Comparison of ENCODE assay signal across 25 mouse cellular contexts in the genomic region with DNA sequence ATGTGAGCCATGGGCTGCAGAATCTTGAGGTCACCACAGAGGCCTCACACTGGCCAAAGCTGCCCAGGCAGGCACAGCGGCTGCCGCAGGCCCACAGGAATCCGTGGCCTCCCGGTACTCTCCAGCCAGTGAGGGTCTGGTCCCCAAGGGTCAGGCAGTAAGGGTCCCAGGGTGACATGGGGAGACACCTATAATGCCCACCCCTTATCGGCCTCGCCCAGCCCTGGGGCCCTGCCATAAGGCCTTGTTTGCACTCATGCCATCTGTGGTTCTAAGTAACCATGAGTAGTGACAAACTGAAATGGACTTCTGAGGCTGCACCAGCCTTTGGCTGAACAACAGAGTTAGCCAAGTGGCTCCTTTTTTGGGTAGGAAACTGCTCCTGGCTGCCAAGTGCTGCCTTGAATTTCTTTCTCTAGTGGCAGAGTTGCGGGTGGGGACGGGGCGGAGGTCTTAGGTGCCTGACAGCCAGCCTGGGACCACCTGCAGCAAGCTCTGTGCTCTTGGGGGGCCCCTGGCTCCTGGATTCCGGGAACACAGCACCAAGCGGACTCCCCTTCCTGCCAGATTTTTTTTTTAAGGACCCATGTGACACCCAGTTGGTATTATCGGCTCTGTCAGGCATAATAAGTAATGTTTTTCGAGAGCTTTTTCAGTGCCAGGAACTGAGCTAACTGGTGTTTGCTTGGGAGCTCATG. TPM values are rescaled to one million over a fixed set of nuclear protein-coding genes. Genes with fewer than 3 reads are reported as not detected.
A peak's percentile ranks its signal among the peaks of the same experiment; 100 is the strongest.
DNase-seq lines count a peak whose midpoint lies in the region; ATAC-seq lines count a peak whose summit lies in the region.
"Had no signal": no experiment of that assay in that cellular context is flagged by ENCODE, and none has a peak within 500 bp of the region (broad histone marks: within the 10 kb centered on the region; RNA-seq: fewer than 3 reads in every experiment).

No protein-coding gene starts in this region.

- no peak for ATAC-seq in stomach, embryonic 16.5 days (ENCODE audit: insufficient read depth, low FRiP score)
- ATAC-seq: CD4-positive, CD25-positive, alpha-beta regulatory T cell, adult 4 months; intestine, embryonic 15.5 days had no signal

- H3K4me2 ChIP-seq in stomach, embryonic 16.5 days (ENCODE audit: low read depth, low read length): no peak overlapping the region
- H3K4me2 ChIP-seq: forebrain, embryonic 15.5 days; hindbrain, embryonic 14.5 days; intestine, embryonic 15.5 days; liver, embryonic 13.5 days; lung, embryonic 15.5 days; neural tube, embryonic 15.5 days had no signal

- 88% methylated on average over 13 of the region's 13 CpGs for WGBS in stomach, embryonic 16.5 days

- H3K9ac ChIP-seq in stomach, embryonic 16.5 days (ENCODE audit: low read length): no peak overlapping the region
- H3K9ac ChIP-seq: forebrain, embryonic 15.5 days; hindbrain, embryonic 14.5 days; intestine, embryonic 15.5 days; liver, embryonic 13.5 days; lung, embryonic 15.5 days; neural tube, embryonic 15.5 days had no signal

- intact Hi-C loops in heart, postnatal 36 days (cut with DNase I): loop anchor here (10.0 kb wide), 1 partner anchor 309 kb away; no protein-coding TSS in a partner anchor
- intact Hi-C loops in left cerebral cortex, postnatal 4 days (cut with DNase I): no loop called here
- intact Hi-C loops in left cerebral cortex, postnatal 14 days (cut with DNase I): loop anchor here (5.0 kb wide), 1 partner anchor 127 kb away; no protein-coding TSS in a partner anchor

- H3K4me1 ChIP-seq in stomach, embryonic 16.5 days (ENCODE audit: control insufficient read depth, insufficient read depth, low read length): peaks cover 9% of the 10 kb centered on the region
- H3K4me1 ChIP-seq: liver, embryonic 13.5 days had no signal

- peak; percentile 37 for DNase-seq in adrenal gland, postnatal 10 days
- no peak for DNase-seq in adrenal gland, adult 2 months
- peak; percentile 94 for DNase-seq in heart, adult 11 months
- DNase-seq in heart, postnatal 36 days: no peak
- peak; percentile 56 for DNase-seq in left cerebral cortex, postnatal 4 days
- DNase-seq in left cerebral cortex, postnatal 14 days (ENCODE audit: low spot score in 2 of 2): no peak
- no peak for DNase-seq in urinary bladder, postnatal 4 days (ENCODE audit: low spot score in 2 of 2)
- DNase-seq: adrenal gland, adult 8-10 months; liver, embryonic 13.5 days; midbrain, embryonic 14.5 days; thymus, postnatal 25 days had no signal

- peak overlapping the region; percentile 40; the same call in 1 of the 2 replicates for H3K27ac ChIP-seq in stomach, embryonic 16.5 days (ENCODE audit: low read length)
- H3K27ac ChIP-seq: embryonic facial prominence, embryonic 10.5 days; forebrain, embryonic 15.5 days; heart, embryonic 10.5 days; intestine, embryonic 15.5 days; kidney, postnatal 0 days; liver, embryonic 13.5 days; lung, embryonic 15.5 days had no signal

- no peaks in the 10 kb centered on the region for H3K27me3 ChIP-seq in stomach, embryonic 16.5 days (ENCODE audit: control insufficient read depth, insufficient read depth, low read length)
- H3K27me3 ChIP-seq: forebrain, embryonic 15.5 days; intestine, embryonic 15.5 days; liver, embryonic 13.5 days; lung, embryonic 15.5 days; neural tube, embryonic 15.5 days had no signal

- H3K9me3 ChIP-seq in stomach, embryonic 16.5 days (replicated peaks; ENCODE audit: control insufficient read depth, low read length): no peaks in the 10 kb centered on the region
- H3K9me3 ChIP-seq: embryonic facial prominence, embryonic 10.5 days; forebrain, embryonic 15.5 days; heart, embryonic 10.5 days; intestine, embryonic 15.5 days; liver, embryonic 13.5 days; lung, embryonic 15.5 days; neural tube, embryonic 15.5 days had no signal

- no peak overlapping the region for H3K4me3 ChIP-seq in stomach, embryonic 16.5 days (replicated peaks; ENCODE audit: low read length)
- H3K4me3 ChIP-seq: embryonic facial prominence, embryonic 10.5 days; forebrain, embryonic 15.5 days; heart, embryonic 10.5 days; intestine, embryonic 15.5 days; liver, embryonic 13.5 days; lung, embryonic 15.5 days; myocyte; neural tube, embryonic 15.5 days had no signal

- H3K36me3 ChIP-seq in stomach, embryonic 16.5 days (ENCODE audit: control insufficient read depth, insufficient read depth, low read length): peaks cover 11% of the 10 kb centered on the region; the same call in 1 of the 2 replicates
- H3K36me3 ChIP-seq: liver, embryonic 13.5 days had no signal

RNA-seq across cellular contexts. Expression of gene Hs1bp3, which starts 12.2 kb away (rescaled TPM):
- 10 to 100 TPM; 11.0 to 16.9 TPM for total RNA-seq in adrenal gland, postnatal 10 days (2021)
- 10 to 100 TPM; 13.8 to 22.0 TPM for total RNA-seq in adrenal gland, adult 2 months (2021)
- 20.6 and 22.7 TPM in 2 replicates for polyA plus RNA-seq in adrenal gland, adult 2 months (2012; rRNA removed)
- total RNA-seq in heart, postnatal 36 days (2021): 10 to 100 TPM; 15.9 to 18.0 TPM
- 10 to 100 TPM; 10.3 to 11.0 TPM for total RNA-seq in left cerebral cortex, postnatal 4 days (2021)
- 10 to 100 TPM; 10.6 to 11.0 TPM for total RNA-seq in left cerebral cortex, postnatal 14 days (2021)
- 15.7 and 16.5 TPM in 2 replicates for polyA plus RNA-seq in stomach, embryonic 16.5 days (2015; fragmentation: Nextera tagmentation; extraction: Ambion mirVana)

RNA-seq across cellular contexts. Expression of gene Gdf7, which starts 23.6 kb away (rescaled TPM):
- under 1 TPM in 1 of 2 experiments, not detected in 1; 0.18 TPM for total RNA-seq in adrenal gland, postnatal 10 days (2021)
- not detected for total RNA-seq in adrenal gland, adult 2 months (2021)
- polyA plus RNA-seq in adrenal gland, adult 2 months (2012; rRNA removed): 0.20 and 0.31 TPM in 2 replicates
- total RNA-seq in heart, postnatal 36 days (2021): under 1 TPM; 0.43 to 0.83 TPM
- not detected for total RNA-seq in left cerebral cortex, postnatal 4 days (2021)
- under 1 TPM; 0.48 to 0.63 TPM for total RNA-seq in left cerebral cortex, postnatal 14 days (2021)
- polyA plus RNA-seq in stomach, embryonic 16.5 days (2015; fragmentation: Nextera tagmentation; extraction: Ambion mirVana): 0.09 TPM in 1 of 2 replicates, not detected in the other
- total RNA-seq: gastrocnemius, adult 8-10 months; megakaryocyte, adult 5-6 weeks; MEL had no signal
- polyA plus RNA-seq: CD4-positive, CD25-positive, alpha-beta regulatory T cell, adult 4 months; intestine, embryonic 15.5 days; liver, embryonic 13.5 days; lung, embryonic 15.5 days had no signal

Comparison
In these comparisons a context has a peak if more than half of its experiments do, and no peak if none do; other contexts are left out.
1. DNase-seq: peak in adrenal gland, postnatal 10 days (single experiment), heart, adult 11 months (single experiment) and left cerebral cortex, postnatal 4 days (single experiment); none in adrenal gland, adult 2 months (single experiment), heart, postnatal 36 days (0 of 2), left cerebral cortex, postnatal 14 days (0 of 2) and urinary bladder, postnatal 4 days (0 of 2).